Mouse (Mus musculus) MEL (cell line): ENCODE measurements around the gene Cipc. TPM values are rescaled to one million over a fixed set of nuclear protein-coding genes. Genes with fewer than 3 reads are reported as not detected.

Experiments used
- DNase-seq: peaks from one replicate; pipeline ENCODE4 v3.0.0; 2011; ENCODE audit warnings: low read depth, low spot score
- H3K27ac ChIP-seq: 2 replicates; pipeline ENCODE4 v1.5.1; 2012; ENCODE audit warnings: low read depth, mild to moderate bottlenecking, control low read depth, low read length, moderate library complexity; ENCODE audit not compliant: control insufficient read depth
- H3K27me3 ChIP-seq, 2 experiments: fragments of 150-350 bp in 1 of 2; sonication (generic) in 1 of 2; 2 replicates each; pipeline ENCODE4 v1.6.1; 2012; ENCODE audit warnings: low read length in 2 of 2, mild to moderate bottlenecking in 2 of 2, improper control_type of control experiment in 1 of 2, moderate library complexity in 1 of 2; ENCODE audit not compliant: insufficient read depth in 2 of 2, control insufficient read depth in 1 of 2
- H3K36me3 ChIP-seq, 2 experiments: 2 replicates each; pipeline ENCODE4 v1.6.1; 2012 to 2014; ENCODE audit warnings: low read length in 2 of 2, improper control_type of control experiment in 1 of 2, inconsistent platforms in 1 of 2, mild to moderate bottlenecking in 1 of 2; ENCODE audit not compliant: insufficient read depth in 2 of 2, control insufficient read depth in 1 of 2
- H3K4me1 ChIP-seq, 2 experiments: fragments of 150-350 bp in 1 of 2; sonication (generic) in 1 of 2; 2 replicates each; pipeline ENCODE4 v1.6.1; 2012; ENCODE audit warnings: low read length in 2 of 2, improper control_type of control experiment in 1 of 2, mild to moderate bottlenecking in 1 of 2; ENCODE audit not compliant: insufficient read depth in 2 of 2, control insufficient read depth in 1 of 2
- H3K4me3 ChIP-seq, 2 experiments: fragments of 150-350 bp in 1 of 2; sonication (generic) in 1 of 2; 2 replicates each; pipeline ENCODE4 v1.5.1; 2012; ENCODE audit warnings: low read depth in 2 of 2, low read length in 2 of 2, mild to moderate bottlenecking in 2 of 2, moderate library complexity in 2 of 2, control low read depth in 1 of 2, improper control_type of control experiment in 1 of 2; ENCODE audit not compliant: control insufficient read depth in 1 of 2, insufficient read depth in 1 of 2
- H3K79me2 ChIP-seq: 2 replicates; pipeline ENCODE4 v1.6.1; 2012; ENCODE audit warnings: mild to moderate bottlenecking, low read length, moderate library complexity; ENCODE audit not compliant: control insufficient read depth, poor library complexity, insufficient read depth
- H3K9ac ChIP-seq: 2 replicates; pipeline ENCODE4 v1.6.1; 2012; ENCODE audit warnings: low read depth, mild to moderate bottlenecking, control low read depth, low read length, moderate library complexity; ENCODE audit not compliant: control insufficient read depth, poor library complexity, severe bottlenecking
- H3K9me3 ChIP-seq: fragments of 150-350 bp; sonication (generic); replicated peaks from 2 replicates; pipeline ENCODE4 v1.6.1; 2012; ENCODE audit warnings: mild to moderate bottlenecking, low read length, improper control_type of control experiment, moderate library complexity; ENCODE audit not compliant: insufficient read depth
- CTCF ChIP-seq, 3 experiments: IDR thresholded peaks in 2 of 3; conservative IDR thresholded peaks in 1 of 3; 2 replicates each; pipeline ENCODE4 v1.5.1; 2011 to 2012; ENCODE audit warnings: low read length in 3 of 3, low read depth in 2 of 3, mild to moderate bottlenecking in 2 of 3, improper control_type of control experiment in 1 of 3, inconsistent platforms in 1 of 3, mixed read lengths in 1 of 3, moderate library complexity in 1 of 3; ENCODE audit not compliant: control insufficient read depth in 1 of 3, insufficient read depth in 1 of 3, poor library complexity in 1 of 3, severe bottlenecking in 1 of 3
- ELF1 ChIP-seq: IDR thresholded peaks from 2 replicates; pipeline ENCODE4 v1.6.1; 2014; ENCODE audit warnings: low read depth, mild to moderate bottlenecking, inconsistent platforms, low read length, improper control_type of control experiment, moderate library complexity
- EP300 ChIP-seq, 2 experiments: IDR thresholded peaks; 2 replicates each; pipeline ENCODE4 v1.6.1; 2011; ENCODE audit warnings: improper control_type of control experiment in 2 of 2, low read length in 2 of 2, low read depth in 1 of 2, mild to moderate bottlenecking in 1 of 2
- GABPA ChIP-seq: IDR thresholded peaks from 2 replicates; pipeline ENCODE4 v1.6.1; 2012; ENCODE audit warnings: low read depth, mild to moderate bottlenecking, inconsistent platforms, low read length, improper control_type of control experiment, moderate library complexity
- MAFK ChIP-seq: IDR thresholded peaks from 2 replicates; pipeline ENCODE4 v1.6.1; 2011; ENCODE audit warnings: low read depth, mild to moderate bottlenecking, low read length, improper control_type of control experiment, borderline replicate concordance
- MAX ChIP-seq: IDR thresholded peaks from 2 replicates; pipeline ENCODE4 v1.6.1; 2011; ENCODE audit warnings: low read length, improper control_type of control experiment
- MXI1 ChIP-seq: IDR thresholded peaks from 2 replicates; pipeline ENCODE4 v1.6.1; 2011; ENCODE audit warnings: mild to moderate bottlenecking, low read depth, low read length, improper control_type of control experiment
- MYB ChIP-seq: IDR thresholded peaks from 2 replicates; pipeline ENCODE4 v1.6.1; 2011; ENCODE audit warnings: mild to moderate bottlenecking, low read depth, low read length, improper control_type of control experiment
- MYC ChIP-seq: IDR thresholded peaks from 2 replicates; pipeline ENCODE4 v1.6.1; 2011; ENCODE audit warnings: low read depth, mild to moderate bottlenecking, low read length, improper control_type of control experiment, moderate library complexity
- NRF1 ChIP-seq: IDR thresholded peaks from 2 replicates; pipeline ENCODE4 v1.6.1; 2014; ENCODE audit warnings: low read depth, mild to moderate bottlenecking, inconsistent platforms, low read length, improper control_type of control experiment, moderate library complexity; ENCODE audit not compliant: poor library complexity, insufficient read depth, severe bottlenecking
- POLR2A ChIP-seq, 2 experiments: IDR thresholded peaks; 2 replicates each; pipeline ENCODE4 v1.6.1; 2011 to 2012; ENCODE audit warnings: low read length in 2 of 2, mild to moderate bottlenecking in 2 of 2, control low read depth in 1 of 2, improper control_type of control experiment in 1 of 2, low read depth in 1 of 2, moderate library complexity in 1 of 2; ENCODE audit not compliant: control insufficient read depth in 1 of 2, insufficient read depth in 1 of 2, poor library complexity in 1 of 2
- POLR2AphosphoS5 ChIP-seq: IDR thresholded peaks from 2 replicates; pipeline ENCODE4 v1.6.1; 2012; ENCODE audit warnings: low read depth, borderline replicate concordance, mild to moderate bottlenecking, inconsistent platforms, low read length, moderate library complexity, mixed read lengths
- SIN3A ChIP-seq: IDR thresholded peaks from 2 replicates; pipeline ENCODE4 v1.6.1; 2012; ENCODE audit warnings: low read length, improper control_type of control experiment, inconsistent platforms
- SMC3 ChIP-seq: IDR thresholded peaks from 2 replicates; pipeline ENCODE4 v1.6.1; 2011; ENCODE audit warnings: low read depth, low read length, improper control_type of control experiment
- TAL1 ChIP-seq: IDR thresholded peaks from 2 replicates; pipeline ENCODE4 v1.6.1; 2012; ENCODE audit warnings: mild to moderate bottlenecking, inconsistent platforms, low read length, moderate library complexity, mixed read lengths
- TCF12 ChIP-seq: IDR thresholded peaks from 2 replicates; pipeline ENCODE4 v1.6.1; 2014; ENCODE audit warnings: low read depth, mild to moderate bottlenecking, inconsistent platforms, low read length, improper control_type of control experiment, moderate library complexity
- UBTF ChIP-seq: IDR thresholded peaks from 2 replicates; pipeline ENCODE4 v1.6.1; 2012; ENCODE audit warnings: low read depth, mild to moderate bottlenecking, inconsistent platforms, low read length, improper control_type of control experiment, moderate library complexity, borderline replicate concordance; ENCODE audit not compliant: insufficient read depth
- USF2 ChIP-seq, 2 experiments: IDR thresholded peaks; 2 replicates each; pipeline ENCODE4 v1.6.1; 2011 to 2012; ENCODE audit warnings: improper control_type of control experiment in 2 of 2, low read length in 2 of 2, borderline replicate concordance in 1 of 2, inconsistent platforms in 1 of 2, low read depth in 1 of 2, mild to moderate bottlenecking in 1 of 2; ENCODE audit not compliant: insufficient read depth in 1 of 2
- ZKSCAN1 ChIP-seq: IDR thresholded peaks from 2 replicates; pipeline ENCODE4 v1.6.1; 2012; ENCODE audit warnings: low read depth, mild to moderate bottlenecking, inconsistent platforms, low read length, improper control_type of control experiment, moderate library complexity
- ZMIZ1 ChIP-seq: IDR thresholded peaks from 2 replicates; pipeline ENCODE4 v1.6.1; 2012; ENCODE audit warnings: low read depth, mild to moderate bottlenecking, inconsistent platforms, low read length, improper control_type of control experiment, moderate library complexity
- ZNF384 ChIP-seq: IDR thresholded peaks from 2 replicates; pipeline ENCODE4 v1.6.1; 2012; ENCODE audit warnings: low read depth, mild to moderate bottlenecking, inconsistent platforms, low read length, improper control_type of control experiment
- polyA plus RNA-seq, 2 experiments: library from polyadenylated mRNA; stranded (reverse) in 1 of 2; unstranded in 1 of 2; fragments of >175 nt in 1 of 2; fragments of >200 nt in 1 of 2; gene quantifications; 2 replicates each; pipeline versions ENCODE4 v1.2.1 to v1.2.4; 2012; ENCODE audit warnings: low replicate concordance in 2 of 2, low read depth in 1 of 2; ENCODE audit not compliant: insufficient read length in 2 of 2, insufficient read depth in 1 of 2, missing spikeins in 1 of 2
- total RNA-seq: library from RNA; depleted of rRNA; stranded (reverse); fragments of 300-350 nt; gene quantifications from 2 replicates; pipeline ENCODE4 v1.2.3, GENCODE M21; 2012

Gene Cipc
- total and polyA plus RNA-seq, 3 experiments: 24.8 to 98.1 (median 27.5) TPM

GRCm38 (mm10) chr12:86941734-86942486 is 4.9 kb upstream of the Cipc start (continued):
- no peak for TF ChIP-seq TCF12

GRCm38 (mm10) chr12:86943421-86943820 is 3.4 kb upstream of the Cipc start:
- Histone ChIP-seq H3K4me1 (peaks cover 4 to 5% of the 10 kb centered on the region in 2 experiments), H3K79me2 (peaks cover 14% of the 10 kb centered on the region), H3K36me3 (peaks cover 0 to 8% of the 10 kb centered on the region in 2 experiments; a peak in 2 of 4 replicates), H3K4me3 (no peak overlapping the region), H3K9ac (no peak overlapping the region), H3K27ac (no peak overlapping the region), H3K27me3 (peaks cover 7 to 9% of the 10 kb centered on the region in 2 experiments), H3K9me3 (no peaks in the 10 kb centered on the region)
- DNase-seq: no peak
- no peak for TF ChIP-seq POLR2AphosphoS5
- TF ChIP-seq ZKSCAN1: no peak
- no peak for TF ChIP-seq MYB
- TF ChIP-seq SIN3A: no peak
- no peak for TF ChIP-seq MAFK
- TF ChIP-seq SMC3: no peak
- no peak for TF ChIP-seq ELF1
- TF ChIP-seq UBTF: no peak
- no peak for TF ChIP-seq ZNF384
- TF ChIP-seq CTCF (IDR thresholded peaks at IDR 0.05 in 2 of 3, conservative IDR thresholded peaks at IDR 0.05 in 1 of 3; ENCODE audit: control insufficient read depth in 1 of 3, insufficient read depth in 1 of 3, low read depth in 2 of 3, low read length in 3 of 3, poor library complexity in 1 of 3, severe bottlenecking in 1 of 3): no peak
- TF ChIP-seq ZMIZ1: no peak
- TF ChIP-seq MAX: no peak
- no peak for TF ChIP-seq GABPA
- TF ChIP-seq POLR2A (IDR thresholded peaks at IDR 0.05; ENCODE audit: control insufficient read depth in 1 of 2, insufficient read depth in 1 of 2, low read depth in 1 of 2, low read length in 2 of 2, poor library complexity in 1 of 2): no peak
- no peak for TF ChIP-seq MXI1
- no peak for TF ChIP-seq USF2 (IDR thresholded peaks at IDR 0.05; ENCODE audit: borderline replicate concordance in 1 of 2, insufficient read depth in 1 of 2, low read depth in 1 of 2, low read length in 2 of 2)
- no peak for TF ChIP-seq NRF1
- no peak for TF ChIP-seq MYC
- no peak for TF ChIP-seq EP300 (IDR thresholded peaks at IDR 0.05; ENCODE audit: low read depth in 1 of 2, low read length in 2 of 2)
- TF ChIP-seq TAL1: no peak
